Mouse (Mus musculus): ENCODE results near the gene Noxa1. TPM values are rescaled to one million over a fixed set of nuclear protein-coding genes. Genes with fewer than 3 reads are reported as not detected.
A peak's percentile ranks its signal among the peaks of the same experiment; 100 is the strongest.

Noxa1 gene
- polyA plus RNA-seq (2015; fragmentation: Nextera tagmentation; extraction: Ambion mirVana) = 0.37 and 0.39 TPM in 2 replicates

GRCm38 (mm10) chr2:25095109-25095850 is at the start of gene Noxa1:
Noxa1 (minus strand) TSS chr2:25095149.
- no peak within 1 kb of the TSS for H3K9ac ChIP-seq
- H3K27me3 ChIP-seq = peaks cover 9% of the 10 kb centered on the region; the same call in 1 of the 2 replicates
- peak within 1 kb of the TSS; percentile 9 for H3K4me3 ChIP-seq (replicated peaks)
- H3K27ac ChIP-seq (replicated peaks) = no peak within 1 kb of the TSS
- ATAC-seq (ENCODE audit: insufficient number of reproducible peaks, low FRiP score, low TSS enrichment, low read depth) = peak; percentile 62; the same call in 1 of the 2 replicates
- 0 out of 2 replicates have a peak, but pooled peaks cover 6% of the 10 kb centered on the region for H3K4me1 ChIP-seq
- 41% methylated on average over 28 of the region's 28 CpGs for WGBS
- no peaks in the 10 kb centered on the region for H3K36me3 ChIP-seq
- H3K9me3 ChIP-seq (replicated peaks) = no peaks in the 10 kb centered on the region
- peak within 1 kb of the TSS; percentile 27 for H3K4me2 ChIP-seq (replicated peaks)

DNA sequence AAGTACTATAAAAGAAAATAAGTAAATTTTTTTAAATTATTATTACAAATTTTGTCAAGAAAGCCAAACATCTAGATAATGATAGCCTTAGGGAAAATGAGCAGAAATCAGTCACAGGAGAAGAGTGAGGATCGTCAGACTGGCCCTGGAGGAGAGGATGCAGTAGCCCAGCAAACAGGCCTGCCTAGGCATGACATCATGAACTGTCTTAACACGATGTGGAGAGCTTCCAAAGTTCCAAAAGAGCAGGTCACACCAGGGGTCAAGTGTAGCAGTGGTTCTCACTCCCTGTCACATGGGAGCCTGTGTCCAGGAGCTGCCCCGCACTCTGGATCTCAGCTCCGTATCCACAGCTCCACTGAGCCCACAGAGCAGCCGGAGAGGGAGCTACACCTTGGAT is 47.0 kb upstream of the Noxa1 start:
- ATAC-seq (ENCODE audit: insufficient number of reproducible peaks, low FRiP score, low TSS enrichment, low read depth) = no peak
- no peaks in the 10 kb centered on the region for H3K9me3 ChIP-seq (replicated peaks)
- no peaks in the 10 kb centered on the region for H3K36me3 ChIP-seq
- no peak overlapping the region for H3K4me2 ChIP-seq (replicated peaks)
- H3K27me3 ChIP-seq = no peaks in the 10 kb centered on the region
- WGBS = 71% methylated on average over 5 of the region's 5 CpGs
- H3K4me3 ChIP-seq (replicated peaks) = no peak overlapping the region
- no peak overlapping the region for H3K9ac ChIP-seq
- no peak overlapping the region for H3K27ac ChIP-seq (replicated peaks)
- no peaks in the 10 kb centered on the region for H3K4me1 ChIP-seq

- ATAC-seq (ENCODE audit: insufficient number of reproducible peaks, low FRiP score, low TSS enrichment, low read depth) = no peak
- H3K9me3 ChIP-seq (replicated peaks) = no peaks in the 10 kb centered on the region
- no peak overlapping the region for H3K9ac ChIP-seq
- no peak overlapping the region for H3K4me3 ChIP-seq (replicated peaks)
- no peaks in the 10 kb centered on the region for H3K27me3 ChIP-seq
- no peaks in the 10 kb centered on the region for H3K4me1 ChIP-seq
- H3K27ac ChIP-seq (replicated peaks) = no peak overlapping the region
- H3K36me3 ChIP-seq = no peaks in the 10 kb centered on the region
- no peak overlapping the region for H3K4me2 ChIP-seq (replicated peaks)
- 65% methylated on average over 4 of the region's 4 CpGs for WGBS
These were observed 46.2 kb upstream of the Noxa1 start for GRCm38 (mm10) chr2:25141185-25141584.

DNA sequence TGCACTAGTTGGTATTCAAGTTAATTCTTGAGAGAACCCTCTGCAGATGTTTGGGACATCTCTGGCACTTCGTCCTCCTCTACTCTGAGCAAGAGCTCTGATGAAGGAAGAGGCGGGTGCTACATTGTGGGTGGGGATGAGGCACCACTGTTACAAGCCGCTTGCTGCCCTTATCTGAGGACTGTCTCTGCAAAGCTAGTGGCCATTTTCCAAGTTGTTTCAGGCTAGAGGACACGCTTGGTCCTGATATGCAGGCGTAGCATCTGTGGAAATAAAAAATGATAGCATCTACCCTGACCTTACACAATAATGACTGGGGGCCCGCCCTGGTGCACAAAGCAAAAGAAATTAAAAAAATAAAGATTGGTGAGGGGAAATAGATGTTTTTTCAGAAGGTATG is 42.9 kb upstream of the Noxa1 start:
- Histone ChIP-seq H3K9ac (no peak overlapping the region), H3K4me1 (no peaks in the 10 kb centered on the region), H3K27me3 (no peaks in the 10 kb centered on the region), H3K36me3 (no peaks in the 10 kb centered on the region), H3K4me3 (replicated peaks) (no peak overlapping the region), H3K27ac (replicated peaks) (no peak overlapping the region), H3K4me2 (replicated peaks) (no peak overlapping the region), H3K9me3 (replicated peaks) (no peaks in the 10 kb centered on the region)
- 70% methylated on average over 6 of the region's 6 CpGs for WGBS
- ATAC-seq (ENCODE audit: insufficient number of reproducible peaks, low FRiP score, low TSS enrichment, low read depth) = no peak

DNA sequence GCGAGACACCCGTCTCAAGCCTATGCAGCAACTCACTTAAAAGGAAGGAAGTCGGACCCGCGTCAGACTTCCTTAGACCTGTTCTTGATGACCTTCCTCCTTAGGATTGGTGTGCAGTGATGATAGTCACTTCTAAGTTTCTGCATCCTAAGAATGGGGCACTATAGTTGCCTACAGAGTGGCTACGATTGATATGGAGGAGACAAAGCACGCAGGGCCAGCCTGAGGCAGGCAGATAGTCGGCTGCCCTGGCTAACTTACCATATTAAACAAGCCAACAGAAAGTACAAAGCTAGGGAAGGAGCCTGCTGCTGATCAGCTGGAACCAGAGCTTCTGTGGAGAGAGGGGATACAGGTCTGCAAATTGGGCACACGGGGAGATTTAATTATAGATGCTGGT is 36.7 kb upstream of the Noxa1 start:
- peaks cover 18% of the 10 kb centered on the region for H3K4me1 ChIP-seq
- H3K4me3 ChIP-seq (replicated peaks) = no peak overlapping the region
- H3K27ac ChIP-seq (replicated peaks) = no peak overlapping the region
- no peaks in the 10 kb centered on the region for H3K36me3 ChIP-seq
- no peaks in the 10 kb centered on the region for H3K9me3 ChIP-seq (replicated peaks)
- no peak overlapping the region for H3K4me2 ChIP-seq (replicated peaks)
- 80% methylated on average over 9 of the region's 9 CpGs for WGBS
- no peak overlapping the region for H3K9ac ChIP-seq
- H3K27me3 ChIP-seq = no peaks in the 10 kb centered on the region
- no peak for ATAC-seq (ENCODE audit: insufficient number of reproducible peaks, low FRiP score, low TSS enrichment, low read depth)

DNA sequence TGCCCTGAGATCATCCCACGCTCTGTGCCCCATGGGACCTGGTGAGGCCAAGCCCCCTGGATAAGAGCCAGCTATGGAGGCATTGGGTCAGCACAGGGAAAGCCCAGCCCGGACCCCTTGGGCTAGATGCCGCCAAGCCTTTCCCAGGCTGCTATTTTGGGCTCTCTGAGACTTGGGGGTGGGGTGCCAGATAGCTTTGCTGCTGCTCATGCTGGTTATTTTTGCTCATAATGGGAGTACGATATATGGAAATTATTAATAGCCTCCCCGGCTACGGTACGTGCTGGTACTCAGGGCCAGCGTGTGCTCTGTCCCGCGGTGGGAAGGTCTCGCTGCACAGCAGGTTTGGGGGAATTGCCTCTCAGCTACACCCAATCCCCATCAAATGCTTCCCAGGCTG is 33.1 kb upstream of the Noxa1 start:
- 71% methylated on average over 11 of the region's 11 CpGs for WGBS

DNA sequence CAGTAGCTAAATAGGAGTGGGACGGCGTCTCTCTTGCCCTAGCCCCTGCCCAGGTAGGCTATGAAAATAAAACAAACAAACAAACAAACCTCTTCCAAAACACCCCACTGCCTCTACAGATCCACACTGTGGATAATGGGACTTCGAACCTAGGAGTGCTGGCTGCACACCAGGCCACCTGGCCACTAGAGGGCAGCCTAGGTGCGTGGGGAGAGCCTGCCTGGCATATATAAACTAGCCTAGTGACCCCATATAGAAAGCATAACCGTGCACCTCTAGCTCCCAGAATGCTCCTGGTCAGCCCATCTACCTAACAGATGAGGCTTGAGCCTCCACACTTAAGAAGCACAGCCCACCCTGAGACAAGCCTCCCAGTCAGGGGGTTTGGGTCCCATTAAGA is 32.3 kb upstream of the Noxa1 start:
- no peak overlapping the region for H3K9ac ChIP-seq
- 0 out of 2 replicates have a peak, but pooled peaks have one; percentile 34 for ATAC-seq (ENCODE audit: insufficient number of reproducible peaks, low FRiP score, low TSS enrichment, low read depth)
- H3K27me3 ChIP-seq = no peaks in the 10 kb centered on the region
- 46% methylated on average over 5 of the region's 5 CpGs for WGBS
- no peak overlapping the region for H3K4me3 ChIP-seq (replicated peaks)
- no peak overlapping the region for H3K27ac ChIP-seq (replicated peaks)
- no peak overlapping the region for H3K4me2 ChIP-seq (replicated peaks)
- no peaks in the 10 kb centered on the region for H3K9me3 ChIP-seq (replicated peaks)
- H3K4me1 ChIP-seq = peaks cover 28% of the 10 kb centered on the region
- no peaks in the 10 kb centered on the region for H3K36me3 ChIP-seq

More for the DNA sequence above, 33.1 kb upstream of the Noxa1 start:
- no peak overlapping the region for H3K4me2 ChIP-seq (replicated peaks)
- ATAC-seq (ENCODE audit: insufficient number of reproducible peaks, low FRiP score, low TSS enrichment, low read depth) = no peak
- no peaks in the 10 kb centered on the region for H3K36me3 ChIP-seq
- no peaks in the 10 kb centered on the region for H3K9me3 ChIP-seq (replicated peaks)
- peaks cover 28% of the 10 kb centered on the region for H3K4me1 ChIP-seq
- no peaks in the 10 kb centered on the region for H3K27me3 ChIP-seq
- H3K27ac ChIP-seq (replicated peaks) = no peak overlapping the region
- no peak overlapping the region for H3K9ac ChIP-seq
- H3K4me3 ChIP-seq (replicated peaks) = no peak overlapping the region

DNA sequence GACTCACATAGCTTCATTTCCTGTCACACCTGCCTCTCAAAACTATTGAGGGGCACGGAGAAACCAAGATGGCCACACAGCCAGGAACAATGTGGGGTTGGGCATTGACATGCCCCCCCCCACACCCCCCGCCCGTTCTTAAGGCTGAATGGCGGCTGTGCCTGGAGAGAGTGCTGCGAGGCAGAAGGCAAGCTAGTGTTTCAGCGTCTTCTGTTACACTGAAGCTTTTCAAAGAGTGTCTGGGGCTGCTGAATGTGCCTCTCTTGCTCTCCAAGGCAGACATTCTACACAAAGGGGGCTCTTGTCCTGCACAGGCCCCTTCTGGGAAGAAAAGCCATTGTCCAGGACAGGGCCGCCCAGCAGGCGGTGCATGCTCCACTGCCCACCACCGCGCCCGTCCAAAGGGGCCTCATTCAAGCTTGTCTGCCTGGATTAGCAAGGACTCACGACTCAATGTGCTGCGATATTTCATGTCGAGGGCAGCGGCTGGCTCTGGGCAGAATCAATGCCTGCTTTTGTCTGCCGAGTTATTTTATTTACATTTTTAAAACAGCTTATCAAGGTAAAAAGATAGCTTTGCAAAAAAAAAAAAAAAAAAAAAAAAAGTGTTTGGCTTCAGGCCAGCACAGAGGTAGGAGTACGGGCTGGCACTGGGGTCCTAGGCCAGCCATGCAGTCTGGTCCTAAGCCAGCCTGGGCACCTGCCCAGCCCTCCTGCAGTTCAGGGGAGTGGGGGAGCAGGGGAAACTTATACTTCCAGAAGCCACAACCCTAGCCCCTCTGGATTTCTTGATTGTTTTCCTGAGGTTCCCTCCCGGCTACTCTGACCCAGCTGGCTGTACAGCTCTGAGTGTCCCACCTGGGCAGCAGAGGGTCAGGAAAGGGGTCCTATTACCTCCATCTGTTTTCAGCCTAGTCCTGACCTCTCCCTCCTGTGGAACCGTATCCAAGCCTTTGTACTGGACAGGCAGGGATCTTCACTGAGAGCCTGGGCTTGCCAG is 31.4 kb upstream of the Noxa1 start:
- H3K9ac ChIP-seq = no peak overlapping the region
- H3K9me3 ChIP-seq (replicated peaks) = no peaks in the 10 kb centered on the region
- peak overlapping the region; percentile 48 for H3K27ac ChIP-seq (replicated peaks)
- peaks cover 28% of the 10 kb centered on the region for H3K4me1 ChIP-seq
- WGBS = 19% methylated on average over 19 of the region's 19 CpGs
- H3K36me3 ChIP-seq = no peaks in the 10 kb centered on the region
- H3K27me3 ChIP-seq = no peaks in the 10 kb centered on the region
- H3K4me3 ChIP-seq (replicated peaks) = no peak overlapping the region
- ATAC-seq (ENCODE audit: insufficient number of reproducible peaks, low FRiP score, low TSS enrichment, low read depth) = 0 out of 2 replicates have a peak, but pooled peaks have one; percentile 39
- no peak overlapping the region for H3K4me2 ChIP-seq (replicated peaks)

- H3K27ac ChIP-seq (replicated peaks) = no peak overlapping the region
- 92% methylated on average over 6 of the region's 6 CpGs for WGBS
These were observed 30.2 kb upstream of the Noxa1 start for GRCm38 (mm10) chr2:25125146-25125545.

DNA sequence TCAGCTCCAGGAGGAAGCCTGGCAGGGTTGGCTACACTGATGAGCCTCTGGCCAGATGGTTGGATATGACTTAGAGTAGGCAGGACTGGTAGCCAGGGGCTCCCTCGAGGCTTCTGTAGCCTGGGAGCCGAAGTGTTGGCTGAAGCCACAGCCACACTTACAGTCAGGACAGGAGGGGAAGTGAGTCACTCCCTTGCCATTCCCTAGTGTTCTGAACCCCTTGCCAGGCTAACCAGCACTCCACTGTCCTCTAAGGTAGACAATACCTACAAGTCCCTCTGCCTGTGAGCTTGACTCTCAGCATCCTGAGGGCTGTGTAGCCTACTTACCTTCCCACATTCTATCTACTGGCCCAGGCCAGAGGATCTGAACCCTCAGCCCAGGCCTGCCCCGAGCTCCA is 29.5 kb upstream of the Noxa1 start:
- Histone ChIP-seq H3K4me1 (peaks cover 28% of the 10 kb centered on the region), H3K4me2 (replicated peaks) (no peak overlapping the region), H3K9me3 (replicated peaks) (no peaks in the 10 kb centered on the region), H3K27me3 (no peaks in the 10 kb centered on the region), H3K4me3 (replicated peaks) (no peak overlapping the region), H3K36me3 (no peaks in the 10 kb centered on the region), H3K9ac (no peak overlapping the region), H3K27ac (replicated peaks) (no peak overlapping the region)
- ATAC-seq (ENCODE audit: insufficient number of reproducible peaks, low FRiP score, low TSS enrichment, low read depth) = no peak
- WGBS = 67% methylated on average over 3 of the region's 3 CpGs

More at GRCm38 (mm10) chr2:25125146-25125545, 30.2 kb upstream of the Noxa1 start:
- Histone ChIP-seq H3K4me3 (replicated peaks) (no peak overlapping the region), H3K4me1 (peaks cover 28% of the 10 kb centered on the region), H3K9ac (no peak overlapping the region), H3K27me3 (no peaks in the 10 kb centered on the region), H3K36me3 (no peaks in the 10 kb centered on the region), H3K4me2 (replicated peaks) (no peak overlapping the region), H3K9me3 (replicated peaks) (no peaks in the 10 kb centered on the region)
- no peak for ATAC-seq (ENCODE audit: insufficient number of reproducible peaks, low FRiP score, low TSS enrichment, low read depth)

- no peak overlapping the region for H3K9ac ChIP-seq
- ATAC-seq (ENCODE audit: insufficient number of reproducible peaks, low FRiP score, low TSS enrichment, low read depth) = no peak
- 84% methylated on average over 5 of the region's 5 CpGs for WGBS
- H3K9me3 ChIP-seq (replicated peaks) = no peaks in the 10 kb centered on the region
- no peak overlapping the region for H3K4me2 ChIP-seq (replicated peaks)
- no peaks in the 10 kb centered on the region for H3K27me3 ChIP-seq
- H3K36me3 ChIP-seq = no peaks in the 10 kb centered on the region
- H3K4me3 ChIP-seq (replicated peaks) = no peak overlapping the region
- H3K4me1 ChIP-seq = peaks cover 28% of the 10 kb centered on the region
- H3K27ac ChIP-seq (replicated peaks) = no peak overlapping the region
These were observed 28.6 kb upstream of the Noxa1 start for GRCm38 (mm10) chr2:25123527-25123926.

Data from embryonic facial prominence, embryonic 15.5 days (tissue).